Mouse (Mus musculus): ENCODE results near the gene Fopnl.
A peak's percentile ranks its signal among the peaks of the same experiment; 100 is the strongest.

DNA sequence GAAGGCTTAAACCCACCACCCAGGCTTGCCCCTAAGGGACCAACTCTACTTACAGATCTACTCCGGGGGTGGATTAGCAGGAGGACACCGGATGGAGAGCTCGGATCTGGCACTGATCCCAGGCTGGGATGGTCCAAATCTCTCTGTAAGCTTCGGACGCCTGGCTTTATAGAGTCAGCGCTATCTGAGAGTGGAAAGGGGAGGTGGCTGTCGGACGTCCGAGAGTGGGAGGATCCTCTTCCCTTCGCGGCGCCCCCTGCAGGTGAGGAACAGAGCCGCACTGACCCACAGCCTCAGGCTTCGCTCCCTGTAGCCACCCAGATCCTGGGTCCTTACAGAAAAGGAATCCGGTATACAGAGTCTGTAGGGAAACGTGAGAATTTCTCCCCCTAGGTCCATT lies 26.0 kb downstream of the Fopnl start, which contains the start of gene Myh11:
- no peak for TF ChIP-seq EP300 (IDR thresholded peaks at IDR 0.05; ENCODE audit: low read depth)
- peak; percentile 74 for TF ChIP-seq CTCF (IDR thresholded peaks at IDR 0.05; ENCODE audit: low read depth)

All from liver, postnatal 0 days (tissue).